Mouse (Mus musculus): Measurements from ENCODE around the gene Pml. TPM values are rescaled to one million over a fixed set of nuclear protein-coding genes. Genes with fewer than 3 reads are reported as not detected.
A peak's percentile ranks its signal among the peaks of the same experiment; 100 is the strongest.

The Pml gene
- total and polyA plus RNA-seq, 2 experiments from 2014 or later: 4.8 to 11.4 TPM

DNA sequence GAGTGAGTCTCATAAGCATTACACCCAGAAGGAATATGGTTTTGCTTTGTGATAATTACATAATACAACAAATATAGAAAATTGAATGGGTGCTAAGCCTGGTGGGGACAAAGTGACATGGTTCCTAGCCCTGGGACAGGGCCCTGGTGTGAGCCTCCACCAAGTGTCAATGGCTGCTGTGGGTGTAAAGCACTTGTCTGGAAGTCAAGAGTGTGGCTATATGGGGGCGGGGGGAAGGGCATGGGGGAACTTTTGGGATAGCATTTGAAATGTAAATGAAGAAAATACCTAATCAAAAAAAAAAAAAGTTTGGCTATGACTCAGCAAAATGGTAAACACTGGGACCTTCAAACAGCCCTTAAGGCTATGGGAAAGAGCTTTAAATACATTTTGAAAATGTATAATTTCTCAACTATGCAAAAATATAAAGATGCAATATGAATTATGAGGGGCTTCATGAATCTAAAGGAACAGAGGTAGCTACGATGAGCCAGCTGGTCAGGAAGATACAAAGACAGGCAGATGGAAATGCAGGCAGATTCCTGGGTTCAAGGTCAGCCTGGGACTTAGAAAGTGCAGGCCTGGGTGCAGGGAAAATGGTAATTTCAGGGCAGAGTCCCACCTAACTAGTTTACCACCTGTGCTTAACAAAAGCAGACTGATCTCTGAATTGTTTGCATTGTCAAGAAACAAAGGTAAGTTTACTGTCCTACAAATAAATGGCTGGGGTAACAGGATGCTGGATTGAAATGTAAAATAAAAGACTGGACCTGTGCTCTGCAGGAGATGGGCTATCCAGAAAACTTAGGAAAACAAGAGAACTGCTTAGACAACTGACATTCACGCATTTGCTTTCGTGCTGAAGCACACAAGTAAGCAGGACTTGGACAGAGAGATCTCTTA, 29.5 kb upstream of the Pml start:
- DNase-seq (ENCODE audit: low spot score) (no peak), ATAC-seq (no peak)
- peaks cover 3% of the 10 kb centered on the region; the same call in 1 of the 2 replicates for H3K4me1 ChIP-seq (ENCODE audit: insufficient read depth, low read length)
- no peaks in the 10 kb centered on the region for H3K9me3 ChIP-seq (ENCODE audit: low read length)
- H3K4me2 ChIP-seq (ENCODE audit: low read depth, low read length): no peak overlapping the region
- H3K27ac ChIP-seq: no peak overlapping the region
- no peaks in the 10 kb centered on the region for H3K36me3 ChIP-seq (ENCODE audit: insufficient read depth, low read length)
- WGBS: 58% methylated on average over 4 of the region's 4 CpGs
- no peak for TF ChIP-seq CTCF (IDR thresholded peaks at IDR 0.05; ENCODE audit: low read depth)
- H3K4me3 ChIP-seq (ENCODE audit: low read length): no peak overlapping the region
- no peaks in the 10 kb centered on the region for H3K27me3 ChIP-seq (ENCODE audit: insufficient read depth, low read length)
- H3K9ac ChIP-seq (replicated peaks; ENCODE audit: low read length): no peak overlapping the region

DNA sequence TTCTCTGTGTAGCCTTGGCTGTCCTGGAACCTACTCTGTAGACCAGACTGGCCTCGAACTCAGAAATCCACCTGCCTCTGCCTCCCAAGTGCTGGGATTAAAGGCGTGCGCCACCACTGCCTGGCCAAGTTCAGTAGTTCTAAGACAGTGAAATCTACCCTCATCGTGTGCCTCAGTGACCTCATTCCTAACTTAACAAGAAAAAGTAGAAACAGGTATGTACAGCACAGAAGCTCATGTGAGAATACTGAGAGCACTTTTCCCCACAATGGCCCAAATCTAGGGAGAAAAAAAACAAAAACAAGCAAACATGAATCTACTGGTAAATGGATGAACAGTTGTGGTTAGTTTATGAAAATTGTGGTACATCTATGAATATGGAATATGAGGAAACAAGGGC, 28.7 kb upstream of the Pml start:
- Histone ChIP-seq H3K27ac (no peak overlapping the region), H3K4me2 (ENCODE audit: low read depth, low read length) (no peak overlapping the region), H3K36me3 (ENCODE audit: insufficient read depth, low read length) (no peaks in the 10 kb centered on the region), H3K27me3 (ENCODE audit: insufficient read depth, low read length) (no peaks in the 10 kb centered on the region), H3K4me3 (ENCODE audit: low read length) (no peak overlapping the region), H3K9me3 (ENCODE audit: low read length) (no peaks in the 10 kb centered on the region), H3K9ac (replicated peaks; ENCODE audit: low read length) (no peak overlapping the region), H3K4me1 (ENCODE audit: insufficient read depth, low read length) (peaks cover 3% of the 10 kb centered on the region; the same call in 1 of the 2 replicates)
- ATAC-seq: no peak
- 94% methylated on average over 4 of the region's 4 CpGs for WGBS
- TF ChIP-seq CTCF (IDR thresholded peaks at IDR 0.05; ENCODE audit: low read depth): no peak
- no peak for DNase-seq (ENCODE audit: low spot score)

DNA sequence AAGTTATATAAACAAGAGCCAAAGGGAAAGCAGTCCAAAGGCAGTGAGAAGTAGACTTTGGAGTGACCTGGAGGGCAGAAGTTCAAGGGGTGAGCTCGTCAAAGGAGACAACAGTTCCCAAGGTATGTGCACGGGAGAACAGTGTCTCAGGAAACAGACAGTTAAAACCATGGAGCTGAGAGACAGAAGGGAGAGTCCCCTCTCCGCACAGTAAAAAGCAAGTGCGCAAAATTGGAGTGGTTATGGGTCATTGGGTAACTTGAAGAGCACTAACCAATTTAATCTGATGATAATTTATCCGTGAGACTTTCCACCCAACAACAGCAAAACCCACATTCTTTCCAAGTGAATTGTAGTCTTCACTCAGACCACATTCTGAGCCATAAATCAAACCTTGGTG, 26.8 kb upstream of the Pml start:
- no peak overlapping the region for H3K4me2 ChIP-seq (ENCODE audit: low read depth, low read length)
- ATAC-seq: no peak
- H3K9ac ChIP-seq (replicated peaks; ENCODE audit: low read length): no peak overlapping the region
- no peak overlapping the region for H3K4me3 ChIP-seq (ENCODE audit: low read length)
- no peak for DNase-seq (ENCODE audit: low spot score)
- no peaks in the 10 kb centered on the region for H3K9me3 ChIP-seq (ENCODE audit: low read length)
- no peak for TF ChIP-seq CTCF (IDR thresholded peaks at IDR 0.05; ENCODE audit: low read depth)
- no peaks in the 10 kb centered on the region for H3K36me3 ChIP-seq (ENCODE audit: insufficient read depth, low read length)
- no peaks in the 10 kb centered on the region for H3K27me3 ChIP-seq (ENCODE audit: insufficient read depth, low read length)
- H3K27ac ChIP-seq: no peak overlapping the region
- H3K4me1 ChIP-seq (ENCODE audit: insufficient read depth, low read length): peaks cover 3% of the 10 kb centered on the region; the same call in 1 of the 2 replicates
- WGBS: 43% methylated on average over 5 of the region's 5 CpGs

DNA sequence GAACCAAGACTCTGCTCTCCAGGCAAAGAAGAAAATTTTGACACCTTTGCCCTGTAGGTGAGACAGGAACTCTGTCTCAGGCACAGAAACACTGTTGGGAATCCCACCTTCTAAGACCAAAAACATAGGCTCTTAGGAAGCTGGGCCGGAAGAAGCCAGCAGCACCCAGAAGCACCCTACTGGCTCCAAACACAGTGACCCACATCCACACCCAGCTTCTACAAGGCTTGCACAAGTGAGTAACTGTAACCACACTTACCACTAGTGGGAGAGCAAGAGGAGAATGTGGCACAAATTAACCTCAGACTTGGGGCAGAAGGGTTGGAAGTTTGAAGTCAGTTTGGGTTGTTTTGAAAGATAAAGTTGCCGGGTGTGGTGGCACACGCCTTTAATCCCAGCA, 26.2 kb upstream of the Pml start:
- DNase-seq (ENCODE audit: low spot score): no peak
- H3K36me3 ChIP-seq (ENCODE audit: insufficient read depth, low read length): no peaks in the 10 kb centered on the region
- peaks cover 3% of the 10 kb centered on the region; the same call in 1 of the 2 replicates for H3K4me1 ChIP-seq (ENCODE audit: insufficient read depth, low read length)
- TF ChIP-seq CTCF (IDR thresholded peaks at IDR 0.05; ENCODE audit: low read depth): 0 out of 2 replicates have a peak, but pooled peaks have one; percentile 5
- no peaks in the 10 kb centered on the region for H3K9me3 ChIP-seq (ENCODE audit: low read length)
- no peak overlapping the region for H3K9ac ChIP-seq (replicated peaks; ENCODE audit: low read length)
- WGBS: 89% methylated on average over 3 of the region's 3 CpGs
- no peak overlapping the region for H3K4me3 ChIP-seq (ENCODE audit: low read length)
- no peak for ATAC-seq
- H3K27ac ChIP-seq: peak overlapping the region; percentile 8; the same call in 1 of the 2 replicates
- no peak overlapping the region for H3K4me2 ChIP-seq (ENCODE audit: low read depth, low read length)
- no peaks in the 10 kb centered on the region for H3K27me3 ChIP-seq (ENCODE audit: insufficient read depth, low read length)

DNA sequence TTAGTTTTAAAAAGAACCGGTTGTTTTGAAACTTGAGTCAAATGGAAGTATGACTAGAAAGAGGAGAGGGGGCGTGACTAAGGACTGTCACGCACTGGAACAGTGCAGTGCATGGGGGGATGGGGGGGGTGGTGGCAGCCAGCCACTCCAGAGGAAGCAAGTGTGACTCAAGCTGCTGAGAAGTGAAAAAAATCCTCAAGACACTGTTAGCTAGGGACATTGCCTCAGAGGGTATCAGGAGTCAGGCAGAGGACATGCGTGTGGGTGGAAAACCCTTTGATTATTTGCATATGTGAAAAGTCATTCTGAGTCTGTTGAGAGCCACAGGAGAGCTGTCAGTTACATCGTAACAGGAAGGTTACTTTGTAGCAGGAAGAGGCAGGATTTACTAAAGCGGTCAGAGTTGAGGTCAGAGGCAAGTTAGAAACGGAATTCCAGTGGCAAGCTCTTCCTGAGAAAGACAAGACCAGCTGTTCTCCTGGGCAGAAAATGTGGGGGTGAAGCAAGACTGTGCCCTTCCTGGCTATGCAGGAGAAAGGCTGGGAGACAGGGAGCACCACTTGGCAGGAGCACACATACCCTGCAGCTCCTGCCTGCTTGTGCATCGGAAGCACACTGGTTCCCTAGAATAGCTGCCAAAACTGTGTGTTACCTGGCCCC, 25.7 kb upstream of the Pml start:
- peak; percentile 45 for DNase-seq (ENCODE audit: low spot score)

DNA sequence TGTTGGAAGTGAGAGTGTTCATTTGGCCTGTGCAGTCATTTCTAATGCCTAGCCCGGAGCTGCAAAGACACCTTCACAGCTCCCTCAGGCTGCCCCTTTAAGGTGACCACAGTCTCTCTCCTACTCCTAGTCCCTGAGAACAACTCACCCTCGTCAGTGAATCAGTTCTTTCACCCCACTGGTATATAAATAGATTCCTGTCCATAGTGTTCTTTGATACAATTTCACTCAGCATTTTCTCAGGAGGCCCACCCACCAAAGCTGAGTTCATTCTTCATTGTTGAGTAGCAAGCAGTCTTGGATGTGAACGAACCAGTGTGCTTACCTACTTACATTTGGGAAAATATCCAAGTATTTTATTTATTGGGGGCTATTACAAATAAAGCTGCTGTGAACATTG, 25.0 kb upstream of the Pml start:
- ATAC-seq (no peak), DNase-seq (ENCODE audit: low spot score) (no peak)
- no peaks in the 10 kb centered on the region for H3K27me3 ChIP-seq (ENCODE audit: insufficient read depth, low read length)
- WGBS: 45% methylated on average over 3 of the region's 3 CpGs
- peak overlapping the region; percentile 5; the same call in 1 of the 2 replicates for H3K27ac ChIP-seq
- H3K4me2 ChIP-seq (ENCODE audit: low read depth, low read length): no peak overlapping the region
- H3K9ac ChIP-seq (replicated peaks; ENCODE audit: low read length): no peak overlapping the region
- no peak overlapping the region for H3K4me3 ChIP-seq (ENCODE audit: low read length)
- H3K36me3 ChIP-seq (ENCODE audit: insufficient read depth, low read length): no peaks in the 10 kb centered on the region
- H3K9me3 ChIP-seq (ENCODE audit: low read length): no peaks in the 10 kb centered on the region
- TF ChIP-seq CTCF (IDR thresholded peaks at IDR 0.05; ENCODE audit: low read depth): no peak
- H3K4me1 ChIP-seq (ENCODE audit: insufficient read depth, low read length): peaks cover 3% of the 10 kb centered on the region; the same call in 1 of the 2 replicates

More for the DNA sequence above, 25.7 kb upstream of the Pml start:
- H3K9me3 ChIP-seq (ENCODE audit: low read length): no peaks in the 10 kb centered on the region
- H3K27ac ChIP-seq: peak overlapping the region; percentile 8; the same call in 1 of the 2 replicates
- H3K9ac ChIP-seq (replicated peaks; ENCODE audit: low read length): no peak overlapping the region
- no peak for TF ChIP-seq CTCF (IDR thresholded peaks at IDR 0.05; ENCODE audit: low read depth)
- no peak overlapping the region for H3K4me3 ChIP-seq (ENCODE audit: low read length)
- H3K27me3 ChIP-seq (ENCODE audit: insufficient read depth, low read length): no peaks in the 10 kb centered on the region
- 24% methylated on average over 8 of the region's 8 CpGs for WGBS
- ATAC-seq: no peak
- H3K36me3 ChIP-seq (ENCODE audit: insufficient read depth, low read length): no peaks in the 10 kb centered on the region
- H3K4me2 ChIP-seq (ENCODE audit: low read depth, low read length): no peak overlapping the region
- H3K4me1 ChIP-seq (ENCODE audit: insufficient read depth, low read length): peaks cover 3% of the 10 kb centered on the region; the same call in 1 of the 2 replicates

Data from hindbrain, postnatal 0 days (tissue).